Mouse (Mus musculus): ENCODE measurements at regions not wholly inside any gene's neighbourhood (a gene's known extent, or its start where the extent isn't known, plus 50 kb on each side); places are given as distances from the start of the nearest gene placed in this dataset.

GRCm38 (mm10) chr1:137086766-137087165, 126.5 kb upstream of the Nr5a2 start:
- TF ChIP-seq POLR2A (IDR thresholded peaks at IDR 0.05; ENCODE audit: extremely low read depth, insufficient read depth, low read length) (no peak), CTCF (IDR thresholded peaks at IDR 0.05; ENCODE audit: extremely low read depth, insufficient read depth, low read length) (no peak)

Measured in cortical plate, adult 2 months (tissue).